Mouse (Mus musculus): ENCODE results near the gene Zcchc7.
"Not testable (repeated sequence)": the region's sequence is repeated elsewhere in the genome, so short reads cannot be mapped to it uniquely, and the experiment has no call there.

The Zcchc7 gene

GRCm38 (mm10) chr4:44756134-44756951, 666 bp downstream of the Zcchc7 start:
- peak; percentile 97 for DNase-seq (ENCODE audit: extremely low spot score, low read depth, low spot score)

- not testable (repeated sequence) for DNase-seq (ENCODE audit: extremely low spot score, low read depth, low spot score)
Measured at GRCm38 (mm10) chr4:44757131-44757530, 1.5 kb downstream of the Zcchc7 start.

GRCm38 (mm10) chr4:44774890-44775289, 19.2 kb downstream of the Zcchc7 start:
- no peak for DNase-seq (ENCODE audit: extremely low spot score, low read depth, low spot score)

- DNase-seq (ENCODE audit: extremely low spot score, low read depth, low spot score), result no peak
Measured at GRCm38 (mm10) chr4:44776651-44777050, 21.0 kb downstream of the Zcchc7 start.

GRCm38 (mm10) chr4:44777101-44777500, 21.4 kb downstream of the Zcchc7 start:
- DNase-seq (ENCODE audit: extremely low spot score, low read depth, low spot score), result no peak

- DNase-seq (ENCODE audit: extremely low spot score, low read depth, low spot score), result no peak
Measured at GRCm38 (mm10) chr4:44777711-44778110, 22.0 kb downstream of the Zcchc7 start.

GRCm38 (mm10) chr4:44778316-44778715, 22.6 kb downstream of the Zcchc7 start:
- no peak for DNase-seq (ENCODE audit: extremely low spot score, low read depth, low spot score)

GRCm38 (mm10) chr4:44780462-44781157, 24.9 kb downstream of the Zcchc7 start:
- DNase-seq (ENCODE audit: extremely low spot score, low read depth, low spot score), result no peak

- DNase-seq (ENCODE audit: extremely low spot score, low read depth, low spot score), result no peak
Measured at GRCm38 (mm10) chr4:44781494-44781893, 25.8 kb downstream of the Zcchc7 start.

- no peak for DNase-seq (ENCODE audit: extremely low spot score, low read depth, low spot score)
Measured at GRCm38 (mm10) chr4:44783566-44784292, 28.1 kb downstream of the Zcchc7 start.

GRCm38 (mm10) chr4:44812855-44813254, 57.2 kb downstream of the Zcchc7 start:
- no peak for DNase-seq (ENCODE audit: extremely low spot score, low read depth, low spot score)

GRCm38 (mm10) chr4:44813770-44814169, 58.1 kb downstream of the Zcchc7 start:
- DNase-seq (ENCODE audit: extremely low spot score, low read depth, low spot score), result no peak

- DNase-seq (ENCODE audit: extremely low spot score, low read depth, low spot score), result no peak
Measured at GRCm38 (mm10) chr4:44816584-44816983, 60.9 kb downstream of the Zcchc7 start.

- DNase-seq (ENCODE audit: extremely low spot score, low read depth, low spot score), result no peak
Measured at GRCm38 (mm10) chr4:44830609-44831008, 74.9 kb downstream of the Zcchc7 start.

- no peak for DNase-seq (ENCODE audit: extremely low spot score, low read depth, low spot score)
Measured at GRCm38 (mm10) chr4:44851835-44852251, 96.2 kb downstream of the Zcchc7 start.

- no peak for DNase-seq (ENCODE audit: extremely low spot score, low read depth, low spot score)
Measured at GRCm38 (mm10) chr4:44871591-44871990, 115.9 kb downstream of the Zcchc7 start.

- no peak for DNase-seq (ENCODE audit: extremely low spot score, low read depth, low spot score)
Measured at GRCm38 (mm10) chr4:44872048-44872447, 116.4 kb downstream of the Zcchc7 start.

GRCm38 (mm10) chr4:44880065-44880623, 124.5 kb downstream of the Zcchc7 start:
- no peak for DNase-seq (ENCODE audit: extremely low spot score, low read depth, low spot score)

- no peak for DNase-seq (ENCODE audit: extremely low spot score, low read depth, low spot score)
Measured at GRCm38 (mm10) chr4:44886143-44886542, 130.5 kb downstream of the Zcchc7 start.

GRCm38 (mm10) chr4:44891344-44891743, 135.7 kb downstream of the Zcchc7 start:
- no peak for DNase-seq (ENCODE audit: extremely low spot score, low read depth, low spot score)

- no peak for DNase-seq (ENCODE audit: extremely low spot score, low read depth, low spot score)
Measured at GRCm38 (mm10) chr4:44905651-44906271, 150.1 kb downstream of the Zcchc7 start.

Measured in hindlimb bud, embryonic 11.5 days (tissue).